In the genomic region with DNA sequence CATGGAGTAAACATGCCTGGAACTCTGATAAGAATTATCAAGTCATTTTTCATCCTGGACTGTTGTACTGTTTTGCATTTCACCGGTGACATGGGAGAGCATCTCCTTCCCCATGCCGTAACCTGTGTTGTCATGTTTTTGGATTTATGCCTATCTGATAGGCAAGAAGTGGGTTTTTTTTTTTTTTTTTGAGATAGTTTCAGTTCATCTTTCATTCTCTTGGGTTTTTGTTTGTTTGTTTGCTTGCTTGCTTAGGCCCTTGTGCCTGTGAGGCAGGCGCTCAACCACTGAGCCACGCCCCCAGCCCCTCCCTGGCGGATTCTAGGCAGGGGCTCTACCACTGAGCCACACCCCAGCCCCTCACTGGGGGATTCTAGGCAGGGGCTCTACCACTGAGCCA, we compare ENCODE assay signal across 25 mouse cellular contexts. TPM values are rescaled to one million over a fixed set of nuclear protein-coding genes. Genes with fewer than 3 reads are reported as not detected.
DNase-seq lines count a peak whose midpoint lies in the region; ATAC-seq and TF ChIP-seq lines count a peak whose summit lies in the region.
"Had no signal": no experiment of that assay in that cellular context is flagged by ENCODE, and none has a peak within 500 bp of the region (broad histone marks: within the 10 kb centered on the region; RNA-seq: fewer than 3 reads in every experiment).

No protein-coding gene starts in this region.

- no peak for TF ChIP-seq RAD21 in MEL (IDR thresholded peaks at IDR 0.05; ENCODE audit: low read depth, low read length)

- H3K79me2 ChIP-seq in MEL (ENCODE audit: control insufficient read depth, insufficient read depth, low read length, poor library complexity) = no peaks in the 10 kb centered on the region

- 85% methylated on average over 5 of the region's 5 CpGs for WGBS in hindbrain, embryonic 14.5 days
- 81% methylated on average over 5 of the region's 5 CpGs for WGBS in hindbrain, embryonic 16.5 days
- 76% methylated on average over 5 of the region's 5 CpGs for WGBS in neural tube, embryonic 14.5 days

- no peak for TF ChIP-seq CTCF in MEL (IDR thresholded peaks at IDR 0.05 in 2 of 3, conservative IDR thresholded peaks at IDR 0.05 in 1 of 3; ENCODE audit: control insufficient read depth in 1 of 3, insufficient read depth in 1 of 3, low read depth in 2 of 3, low read length in 3 of 3, poor library complexity in 1 of 3, severe bottlenecking in 1 of 3)

- no peak for TF ChIP-seq EP300 in MEL (IDR thresholded peaks at IDR 0.05; ENCODE audit: low read depth in 1 of 2, low read length in 2 of 2)

- H3K27ac ChIP-seq in hindbrain, embryonic 14.5 days = peak overlapping the region; percentile 72
- H3K27ac ChIP-seq in hindbrain, embryonic 16.5 days (ENCODE audit: low read depth, low read length) = no peak overlapping the region
- no peak overlapping the region for H3K27ac ChIP-seq in MEL (ENCODE audit: control insufficient read depth, low read depth, low read length)
- H3K27ac ChIP-seq in neural tube, embryonic 14.5 days (ENCODE audit: low read depth, low read length) = peak overlapping the region; percentile 48
- H3K27ac ChIP-seq: embryonic facial prominence, embryonic 10.5 days; forebrain, embryonic 10.5 days; gastrocnemius, adult 2 months; heart, embryonic 15.5 days had no signal

- ATAC-seq in hindbrain, embryonic 14.5 days (ENCODE audit: low FRiP score) = no peak
- no peak for ATAC-seq in hindbrain, embryonic 16.5 days
- no peak for ATAC-seq in neural tube, embryonic 14.5 days (ENCODE audit: low read depth)
- ATAC-seq: CD4-positive, CD25-positive, alpha-beta regulatory T cell, adult 4 months; forebrain, embryonic 14.5 days; intestine, embryonic 16.5 days had no signal

- DNase-seq in hindbrain, embryonic 14.5 days (ENCODE audit: low spot score) = no peak
- peak; percentile 77 for DNase-seq in A20 (ENCODE audit: low read depth, low spot score)
- peak; percentile 34 for DNase-seq in MEL (ENCODE audit: low read depth, low spot score)
- DNase-seq in cerebellum, adult 9-11 months = no peak
- DNase-seq in thymus, postnatal 0 days (ENCODE audit: low spot score) = no peak
- DNase-seq: adrenal gland, postnatal 10 days; cerebellum, adult 11 months; cerebellum, adult 8-10 months; cerebellum, postnatal 25 days; gastrocnemius, adult 2 months; gastrocnemius, postnatal 36 days; heart, adult 18-20 months; heart, postnatal 14 days had no signal

- TF ChIP-seq POLR2A in MEL (IDR thresholded peaks at IDR 0.05; ENCODE audit: control insufficient read depth in 1 of 2, insufficient read depth in 1 of 2, low read depth in 1 of 2, low read length in 2 of 2, poor library complexity in 1 of 2) = no peak

- no peak overlapping the region for H3K4me2 ChIP-seq in hindbrain, embryonic 14.5 days (replicated peaks)
- H3K4me2 ChIP-seq in hindbrain, embryonic 16.5 days (ENCODE audit: low read length) = no peak overlapping the region
- H3K4me2 ChIP-seq in neural tube, embryonic 14.5 days (ENCODE audit: low read depth, low read length) = no peak overlapping the region
- H3K4me2 ChIP-seq: heart, embryonic 11.5 days; heart, embryonic 15.5 days had no signal

- H3K9ac ChIP-seq in hindbrain, embryonic 14.5 days = no peak overlapping the region
- no peak overlapping the region for H3K9ac ChIP-seq in hindbrain, embryonic 16.5 days (ENCODE audit: low read depth, low read length)
- no peak overlapping the region for H3K9ac ChIP-seq in MEL (ENCODE audit: control insufficient read depth, low read depth, low read length, poor library complexity, severe bottlenecking)
- no peak overlapping the region for H3K9ac ChIP-seq in neural tube, embryonic 14.5 days (replicated peaks; ENCODE audit: low read depth, low read length)
- H3K9ac ChIP-seq: heart, embryonic 15.5 days had no signal

- no peak overlapping the region for H3K4me3 ChIP-seq in hindbrain, embryonic 14.5 days (replicated peaks; ENCODE audit: low read length)
- no peak overlapping the region for H3K4me3 ChIP-seq in hindbrain, embryonic 16.5 days (ENCODE audit: low read length)
- H3K4me3 ChIP-seq in MEL (ENCODE audit: control insufficient read depth in 1 of 2, insufficient read depth in 1 of 2, low read depth in 2 of 2, low read length in 2 of 2) = no peak overlapping the region
- H3K4me3 ChIP-seq in neural tube, embryonic 14.5 days (ENCODE audit: low read depth, low read length) = no peak overlapping the region
- H3K4me3 ChIP-seq: embryonic facial prominence, embryonic 10.5 days; forebrain, embryonic 10.5 days; gastrocnemius, adult 2 months; heart, embryonic 15.5 days had no signal

- H3K9me3 ChIP-seq in hindbrain, embryonic 14.5 days (ENCODE audit: control insufficient read depth, low read length) = no peaks in the 10 kb centered on the region
- H3K9me3 ChIP-seq in hindbrain, embryonic 16.5 days (ENCODE audit: control insufficient read depth, low read length) = no peaks in the 10 kb centered on the region
- H3K9me3 ChIP-seq in MEL (replicated peaks; ENCODE audit: insufficient read depth, low read length) = no peaks in the 10 kb centered on the region
- H3K9me3 ChIP-seq in neural tube, embryonic 14.5 days (ENCODE audit: control insufficient read depth, low read length) = no peaks in the 10 kb centered on the region
- H3K9me3 ChIP-seq: embryonic facial prominence, embryonic 10.5 days; forebrain, embryonic 10.5 days; G1E; heart, embryonic 15.5 days had no signal

- H3K4me1 ChIP-seq in hindbrain, embryonic 14.5 days (replicated peaks; ENCODE audit: control insufficient read depth, insufficient read depth, low read length) = 0 out of 2 replicates have a peak, but pooled peaks cover 4% of the 10 kb centered on the region
- H3K4me1 ChIP-seq in hindbrain, embryonic 16.5 days (ENCODE audit: control insufficient read depth, insufficient read depth, low read depth, low read length) = no peaks in the 10 kb centered on the region
- H3K4me1 ChIP-seq in MEL (ENCODE audit: control insufficient read depth in 1 of 2, insufficient read depth in 2 of 2, low read length in 2 of 2) = peaks cover 0 to 12% of the 10 kb centered on the region in 2 experiments; a peak in 2 of 4 replicates
- no peaks in the 10 kb centered on the region for H3K4me1 ChIP-seq in neural tube, embryonic 14.5 days (ENCODE audit: control insufficient read depth, insufficient read depth, low read length)
- H3K4me1 ChIP-seq: embryonic facial prominence, embryonic 10.5 days; forebrain, embryonic 10.5 days; heart, embryonic 15.5 days had no signal

- H3K36me3 ChIP-seq in hindbrain, embryonic 14.5 days (replicated peaks; ENCODE audit: control insufficient read depth, insufficient read depth) = no peaks in the 10 kb centered on the region
- no peaks in the 10 kb centered on the region for H3K36me3 ChIP-seq in hindbrain, embryonic 16.5 days (ENCODE audit: control insufficient read depth, insufficient read depth, low read length)
- no peaks in the 10 kb centered on the region for H3K36me3 ChIP-seq in MEL (ENCODE audit: control insufficient read depth in 1 of 2, insufficient read depth in 2 of 2, low read length in 2 of 2)
- no peaks in the 10 kb centered on the region for H3K36me3 ChIP-seq in neural tube, embryonic 14.5 days (ENCODE audit: control insufficient read depth, insufficient read depth, low read length)
- H3K36me3 ChIP-seq: embryonic facial prominence, embryonic 10.5 days; forebrain, embryonic 10.5 days; G1E; heart, embryonic 15.5 days had no signal

- no peaks in the 10 kb centered on the region for H3K27me3 ChIP-seq in hindbrain, embryonic 14.5 days (ENCODE audit: control insufficient read depth, insufficient read depth, low read length)
- no peaks in the 10 kb centered on the region for H3K27me3 ChIP-seq in hindbrain, embryonic 16.5 days (replicated peaks; ENCODE audit: control insufficient read depth, insufficient read depth, low read length)
- no peaks in the 10 kb centered on the region for H3K27me3 ChIP-seq in MEL (ENCODE audit: control insufficient read depth in 1 of 2, insufficient read depth in 2 of 2, low read length in 2 of 2)
- no peaks in the 10 kb centered on the region for H3K27me3 ChIP-seq in neural tube, embryonic 14.5 days (ENCODE audit: control insufficient read depth, insufficient read depth, low read length)
- H3K27me3 ChIP-seq: heart, embryonic 15.5 days had no signal

TF ChIP-seq in MEL, 35 proteins besides CTCF, POLR2A, EP300 and RAD21:
- no peak for TF ChIP-seq MEF2A (IDR thresholded peaks at IDR 0.05; ENCODE audit: extremely low read depth, insufficient replicate concordance, low read depth, low read length, poor library complexity, severe bottlenecking)
- TF ChIP-seq GATA1 (IDR thresholded peaks at IDR 0.05; ENCODE audit: low read depth, low read length) = peak; percentile 94
- peak; percentile 62; the same call in 1 of the 2 replicates for TF ChIP-seq BHLHE40 (IDR thresholded peaks at IDR 0.05; ENCODE audit: borderline replicate concordance, low read depth, low read length)
- no peak for TF ChIP-seq POLR2AphosphoS5 (IDR thresholded peaks at IDR 0.05; ENCODE audit: borderline replicate concordance, low read depth, low read length)
- peak; percentile 76 for TF ChIP-seq ETS1 (IDR thresholded peaks at IDR 0.05; ENCODE audit: low read depth, low read length)
- peak; percentile 96 for TF ChIP-seq ZNF384 (IDR thresholded peaks at IDR 0.05; ENCODE audit: low read depth, low read length)
- 0 out of 2 replicates have a peak, but pooled peaks have one; percentile 21 for TF ChIP-seq SIN3A (IDR thresholded peaks at IDR 0.05; ENCODE audit: low read length)

RNA-seq across cellular contexts. Expression of gene Myl10, which starts 43.3 kb away (rescaled TPM):
- polyA plus RNA-seq in hindbrain, embryonic 14.5 days (2014; fragmentation: Nextera tagmentation; extraction: Ambion mirVana) = not detected in 2 replicates
- not detected in 2 replicates for polyA plus RNA-seq in hindbrain, embryonic 16.5 days (2015; fragmentation: Nextera tagmentation; extraction: Ambion mirVana)
- 0.42 and 0.52 TPM in 2 replicates for total RNA-seq in MEL (2012; rRNA removed)
- under 1 TPM in 1 of 2 experiments, not detected in 1; 0.11 TPM for polyA plus RNA-seq in MEL (2012; ENCODE audit: insufficient read depth in 1 of 2, insufficient read length in 2 of 2, low read depth in 1 of 2, low replicate concordance in 2 of 2, missing spikeins in 1 of 2)
- polyA plus RNA-seq in neural tube, embryonic 14.5 days (2014; fragmentation: Nextera tagmentation; extraction: Ambion mirVana) = not detected in 2 replicates
- 21.7 and 24.2 TPM in 2 replicates for polyA plus RNA-seq in thymus, postnatal 0 days (2015; fragmentation: Nextera tagmentation; extraction: Ambion mirVana)
- total RNA-seq: adrenal gland, postnatal 10 days; G1E; heart, adult 18-20 months; heart, postnatal 14 days had no signal
- polyA plus RNA-seq: brain, embryonic 14.5 days; embryonic facial prominence, embryonic 10.5 days; embryonic facial prominence, embryonic 14.5 days; forebrain, embryonic 10.5 days; forebrain, embryonic 14.5 days; G1E; heart, embryonic 11.5 days; intestine, embryonic 16.5 days had no signal

Comparison
In these comparisons a context has a peak if more than half of its experiments do, and no peak if none do; other contexts are left out.
1. H3K27ac ChIP-seq: peak in hindbrain, embryonic 14.5 days (single experiment) and neural tube, embryonic 14.5 days (single experiment); none in hindbrain, embryonic 16.5 days (single experiment) and MEL (single experiment).
2. DNase-seq: peak in A20 (single experiment) and MEL (single experiment); none in hindbrain, embryonic 14.5 days (single experiment), cerebellum, adult 9-11 months (single experiment) and thymus, postnatal 0 days (single experiment).
3. RNA of gene Myl10, which starts 43.3 kb away (polyA plus RNA-seq): 21.7 to 24.2 TPM in thymus, postnatal 0 days; 0.11 TPM in MEL, not detected in hindbrain, embryonic 14.5 days, not detected in hindbrain, embryonic 16.5 days and not detected in neural tube, embryonic 14.5 days; every median in the first group is over 10 times any median in the second.